Mouse (Mus musculus) ovary, adult 18-20 months (tissue): ENCODE results near the gene Reep1.
A peak's percentile ranks its signal among the peaks of the same experiment; 100 is the strongest.

Experiments used
- DNase-seq: peaks from one replicate; pipeline ENCODE4 v3.0.0; 2022; ENCODE audit warnings: low spot score, mixed read lengths

Reep1 gene

DNA sequence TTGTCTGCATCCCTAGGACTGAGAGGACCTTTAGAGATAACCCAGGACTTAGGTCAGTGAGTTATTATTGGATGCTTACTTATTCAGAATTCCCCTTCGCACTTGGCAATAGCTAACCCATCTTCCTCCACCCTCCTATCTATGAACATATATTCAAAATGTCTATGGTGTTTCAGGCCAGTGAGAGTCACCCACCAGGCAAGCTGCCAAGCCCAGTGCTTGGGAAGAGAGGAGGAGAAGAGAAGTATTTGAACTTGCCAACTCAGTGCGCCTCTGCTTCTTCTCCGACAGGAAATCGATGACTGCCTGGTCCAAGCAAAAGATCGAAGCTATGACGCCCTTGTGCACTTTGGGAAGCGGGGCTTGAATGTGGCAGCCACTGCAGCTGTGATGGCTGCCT is 73.1 kb downstream of the Reep1 start:
- no peak for DNase-seq

GRCm38 (mm10) chr6:71783165-71783564 is 75.8 kb downstream of the Reep1 start:
- DNase-seq: no peak

DNA sequence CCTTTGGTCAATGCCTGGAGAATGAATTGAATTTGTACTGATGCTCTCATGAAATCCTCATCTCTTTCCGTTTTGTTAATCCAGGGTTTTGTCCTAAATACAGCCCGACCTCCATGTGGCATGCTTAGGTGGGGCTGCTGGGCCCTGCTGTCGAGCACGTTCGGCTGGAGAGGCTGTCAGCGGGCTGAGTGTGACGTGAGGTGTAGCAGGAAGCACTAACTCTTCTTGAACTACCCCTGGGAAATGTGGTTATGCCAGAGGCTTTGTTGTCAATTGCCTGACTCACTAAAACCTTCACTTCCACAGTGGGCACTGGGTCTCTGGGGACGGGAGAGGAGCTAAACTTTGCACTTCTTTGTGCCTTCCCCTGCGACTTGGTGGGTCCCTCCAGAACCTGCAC is 81.0 kb downstream of the Reep1 start:
- DNase-seq: no peak

DNA sequence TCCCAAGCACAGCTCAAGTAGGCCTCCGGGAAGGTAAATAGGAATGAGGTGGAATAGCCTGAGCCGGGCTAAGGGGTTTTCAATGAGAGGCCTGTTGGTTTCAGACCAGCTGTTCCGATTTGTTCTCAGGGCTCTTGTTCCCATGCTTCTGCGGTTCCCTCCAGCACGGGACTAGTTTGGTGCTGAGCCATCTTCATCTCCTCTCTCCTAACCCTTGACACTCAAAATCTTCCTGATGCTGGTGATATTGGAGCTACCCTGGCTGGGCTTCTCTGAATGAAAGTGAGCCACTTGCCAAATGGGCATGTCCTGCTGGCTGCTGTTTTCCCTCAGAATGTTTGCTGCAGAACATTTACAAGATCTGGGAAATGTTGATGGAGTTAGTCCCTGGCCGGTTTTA is 84.4 kb downstream of the Reep1 start:
- no peak for DNase-seq

GRCm38 (mm10) chr6:71799391-71799790 is 92.0 kb downstream of the Reep1 start:
- DNase-seq: no peak

GRCm38 (mm10) chr6:71801011-71801713 is 93.8 kb downstream of the Reep1 start:
- DNase-seq: no peak

DNA sequence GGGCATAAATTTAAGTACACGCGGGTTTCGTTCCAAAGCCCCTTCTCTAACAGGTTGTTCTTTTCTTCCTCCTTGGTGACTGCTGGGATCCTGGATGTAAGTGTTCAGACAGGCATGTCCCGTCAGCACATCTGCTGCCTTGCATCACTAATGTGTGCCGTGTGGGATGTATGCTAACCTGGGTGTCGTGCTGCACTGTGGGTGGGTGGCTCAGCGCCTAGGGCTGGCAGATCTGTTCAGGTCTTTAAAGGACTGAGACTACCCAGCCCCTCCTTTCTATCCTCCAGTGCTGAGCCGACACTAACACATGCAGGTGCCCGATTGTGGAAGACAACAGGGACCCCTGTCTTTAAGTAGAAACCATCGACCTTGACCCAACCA is 94.3 kb downstream of the Reep1 start:
- no peak for DNase-seq

- no peak for DNase-seq
These were observed 96.2 kb downstream of the Reep1 start for GRCm38 (mm10) chr6:71803609-71804008.

DNA sequence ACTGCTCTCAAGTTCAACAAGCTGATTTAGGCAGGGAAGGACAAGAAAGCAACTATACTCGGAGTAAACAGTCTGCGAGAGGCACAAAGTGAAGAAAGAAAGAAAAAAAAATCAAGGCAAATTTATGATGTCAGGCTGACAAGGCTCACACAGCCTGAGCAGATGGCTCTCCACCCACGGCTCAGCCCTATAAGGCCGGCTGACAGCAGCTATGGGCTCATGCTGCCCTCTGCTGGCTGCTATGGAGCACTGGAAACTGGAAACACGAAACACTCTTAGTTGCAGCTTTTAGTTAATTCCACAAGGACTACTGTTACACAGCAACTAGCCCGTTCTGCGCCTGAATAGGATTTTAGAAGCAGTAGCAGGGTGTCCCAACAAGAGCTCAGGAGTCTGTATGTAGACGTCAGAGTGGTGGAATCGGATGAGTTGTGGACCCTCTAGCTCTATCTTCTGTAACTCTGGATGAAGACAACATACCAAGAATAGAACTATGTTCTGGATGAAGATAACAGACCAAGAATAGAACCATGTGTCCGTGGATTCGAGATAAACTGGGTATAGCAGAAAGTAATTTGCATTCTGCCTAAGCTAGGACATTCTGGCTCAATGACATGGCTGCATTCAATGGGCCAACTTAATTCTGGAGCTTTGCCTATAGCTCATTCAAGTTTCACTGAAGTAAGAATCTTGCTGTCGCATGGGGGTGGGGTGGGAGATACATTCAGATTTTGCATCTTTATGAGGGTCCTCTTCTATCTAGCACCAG is 96.9 kb downstream of the Reep1 start:
- peak; percentile 28 for DNase-seq

DNA sequence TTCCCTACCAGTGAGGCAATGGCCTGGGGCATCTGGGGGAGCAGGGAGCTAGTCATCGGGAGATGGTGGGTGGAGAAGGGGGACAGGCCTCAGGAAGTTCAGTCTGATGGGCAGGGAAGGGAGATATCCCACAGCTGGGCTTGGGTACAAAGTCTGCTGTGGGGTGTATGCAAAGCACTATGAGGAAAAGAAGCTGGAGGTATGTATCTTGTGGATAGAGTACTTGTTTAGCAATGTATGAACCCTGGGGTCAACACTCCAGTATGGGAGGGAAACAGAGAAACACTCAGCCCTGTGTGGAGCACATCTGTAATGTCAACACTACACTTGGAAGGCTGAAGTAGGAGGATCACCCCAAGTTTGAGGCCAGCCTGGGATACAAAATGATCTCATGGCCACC is 99.4 kb downstream of the Reep1 start:
- DNase-seq: no peak

- DNase-seq: no peak
These were observed 102.5 kb downstream of the Reep1 start for GRCm38 (mm10) chr6:71809890-71810289.

DNA sequence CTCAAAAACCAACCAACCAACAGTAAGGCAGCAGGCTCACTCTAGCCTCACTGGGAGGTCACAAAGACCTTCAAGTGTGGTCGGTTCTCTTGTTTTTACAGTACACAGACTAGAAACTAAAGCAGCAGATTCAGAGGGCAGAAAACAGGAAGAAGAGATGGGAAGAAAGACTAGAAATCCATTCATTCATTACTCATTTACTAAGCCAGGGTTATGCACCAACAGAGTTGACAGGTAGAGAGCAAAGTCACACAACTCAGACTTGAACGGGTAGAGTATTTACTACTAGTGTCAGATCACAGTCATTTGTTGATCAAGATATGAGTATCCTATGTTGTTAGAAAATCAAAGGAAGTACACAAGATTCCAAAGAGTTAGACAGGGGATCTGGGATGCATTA is 105.5 kb downstream of the Reep1 start:
- no peak for DNase-seq

GRCm38 (mm10) chr6:71819764-71820292 is 112.5 kb downstream of the Reep1 start:
- DNase-seq: no peak

GRCm38 (mm10) chr6:71823085-71823484 is 115.7 kb downstream of the Reep1 start:
- no peak for DNase-seq

GRCm38 (mm10) chr6:71823488-71823887 is 116.1 kb downstream of the Reep1 start:
- DNase-seq: peak; percentile 82

GRCm38 (mm10) chr6:71823961-71824360 is 116.6 kb downstream of the Reep1 start:
- no peak for DNase-seq

GRCm38 (mm10) chr6:71826869-71827268 is 119.5 kb downstream of the Reep1 start, which contains the start of gene Mrpl35:
Mrpl35 (minus strand) TSS chr6:71826969.
- DNase-seq: no peak

- DNase-seq: no peak
These were observed 122.4 kb downstream of the Reep1 start for GRCm38 (mm10) chr6:71829768-71830167.

GRCm38 (mm10) chr6:71830690-71831580 is 123.6 kb downstream of the Reep1 start, which contains the start of gene Immt:
Immt (plus strand) TSS chr6:71831331.
- peak; percentile 97 for DNase-seq

DNA sequence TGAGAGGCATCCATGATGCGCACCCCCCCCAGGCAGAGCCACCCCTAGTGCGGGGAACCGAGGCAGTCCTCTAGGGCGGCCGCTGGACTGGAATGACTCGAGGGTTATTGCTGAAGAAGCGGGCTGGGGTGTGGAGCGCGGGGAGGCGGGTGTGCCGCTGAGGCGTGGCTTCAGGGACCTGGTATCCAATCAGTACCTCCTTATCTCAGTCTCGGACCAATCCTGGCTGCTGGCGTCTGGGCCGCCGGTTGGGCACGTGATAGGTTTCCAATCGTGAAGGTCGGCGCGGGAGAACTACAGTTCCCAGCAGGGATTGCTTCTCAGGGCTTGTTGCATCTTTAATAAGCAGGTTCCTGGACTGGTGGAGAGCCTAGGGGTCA is 124.2 kb downstream of the Reep1 start:
- peak; percentile 94 for DNase-seq

- DNase-seq: no peak
These were observed 129.4 kb downstream of the Reep1 start for GRCm38 (mm10) chr6:71836811-71837210.

DNA sequence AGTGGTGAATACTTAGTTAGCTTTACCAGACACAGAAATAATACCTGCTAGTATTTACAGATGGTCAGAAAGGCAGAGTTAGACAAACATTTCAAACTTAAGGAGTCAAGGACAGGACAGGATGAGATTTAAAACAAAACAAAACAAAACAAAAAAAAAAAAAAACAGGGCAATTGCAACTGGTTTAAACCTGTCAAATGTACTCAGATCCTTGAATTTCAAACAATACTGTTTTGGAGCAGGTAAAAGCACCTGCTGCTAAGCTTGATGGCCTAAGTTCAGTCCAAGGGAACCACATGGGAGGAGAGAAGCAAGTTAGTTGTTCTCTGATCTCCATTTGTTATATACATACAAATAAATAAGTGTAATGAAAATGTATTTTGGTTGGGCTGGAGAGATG is 132.5 kb downstream of the Reep1 start:
- DNase-seq: no peak
